Mouse (Mus musculus) embryonic stem cell, embryonic (primary cell): ENCODE measurements around the gene Hcar2.

ENCODE experiments used
- CTCF ChIA-PET, 4 experiments: fragments of 300-600 bp in 2 of 4; fragments of 350-600 bp in 2 of 4; sonication (Branson Sonifier 250); formaldehyde crosslinking; loops; one replicate each; lab custom pipeline; 2022; ENCODE audit warnings: inconsistent platforms in 2 of 4; lab: Charles Lee
- POLR2A ChIA-PET, 4 experiments: fragments of 300-600 bp in 2 of 4; fragments of 350-600 bp in 2 of 4; sonication (Branson Sonifier 250); formaldehyde crosslinking; loops; one replicate each; lab custom pipeline; 2022; ENCODE audit warnings: antibody characterized with exemption in 4 of 4, inconsistent platforms in 1 of 4; lab: Charles Lee

Gene Hcar2

GRCm38 (mm10) chr5:123832309-123832708 lies 33.0 kb downstream of the Hcar2 start:
- ChIA-PET CTCF (interaction anchor here in 1 of 4 experiments (1.1 kb wide), 1 partner anchor 324 kb away, joined by 3 read pairs; no protein-coding TSS in a partner anchor), POLR2A (interaction anchor here in 1 of 4 experiments (1.5 to 1.9 kb wide), 2 partner anchors 8 to 98 kb away, joined by 3 to 5 read pairs; partner anchors contain the start of gene Ccdc62)

- ChIA-PET CTCF (interaction anchor here in 2 of 4 experiments (0.6 to 1.2 kb wide), 2 partner anchors 169 to 576 kb away, joined by 3 read pairs; partner anchors contain the start of gene Wdr66 (in 1 of the 2)), POLR2A (interaction anchor here in 1 of 4 experiments (0.6 to 1.1 kb wide), 2 partner anchors 79 to 547 kb away, joined by 4 read pairs; partner anchors contain the start of gene Rsrc2)
Observed at GRCm38 (mm10) chr5:123827659-123828091, 37.6 kb downstream of the Hcar2 start.

GRCm38 (mm10) chr5:123822706-123823105 lies 42.6 kb downstream of the Hcar2 start:
- ChIA-PET POLR2A (interaction anchor here in 2 of 4 experiments (0.9 to 1.2 kb wide), 2 partner anchors 9 to 12 kb away, joined by 3 read pairs; no protein-coding TSS in a partner anchor), CTCF (interaction anchor here in 1 of 4 experiments (0.6 kb wide), 1 partner anchor 196 kb away, joined by 4 read pairs; no protein-coding TSS in a partner anchor)

DNA sequence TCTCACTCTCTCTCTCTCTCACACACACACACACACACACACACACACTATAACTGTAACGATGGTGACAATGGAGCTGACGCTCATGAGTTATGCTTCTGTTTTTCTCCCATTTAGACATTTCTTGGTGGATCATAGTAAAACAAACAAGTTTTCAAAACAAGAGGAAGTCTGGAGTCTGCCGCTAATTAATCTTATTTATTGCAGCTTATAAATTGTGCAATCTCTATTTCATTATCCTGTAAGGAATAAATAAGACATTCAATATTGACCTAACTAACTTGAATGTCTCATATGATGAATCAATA lies 44.1 kb downstream of the Hcar2 start:
- POLR2A ChIA-PET: interaction anchor here in 2 of 4 experiments (0.7 to 1.5 kb wide), 3 partner anchors 18 to 86 kb away, joined by 3 to 4 read pairs (median 3); partner anchors contain the start of gene Denr (in 1 of the 2)
- CTCF ChIA-PET: interaction anchor here in 1 of 4 experiments (0.6 kb wide), 1 partner anchor 93 kb away, joined by 3 read pairs; no protein-coding TSS in a partner anchor

GRCm38 (mm10) chr5:123820501-123821263 lies 44.6 kb downstream of the Hcar2 start:
- ChIA-PET POLR2A (interaction anchor here in 3 of 4 experiments (0.6 to 2.2 kb wide), 12 partner anchors 11 to 492 kb away, joined by 3 to 9 read pairs (median 4); partner anchors contain the start of genes Denr (in 1 of the 3), Kntc1 (in 1 of the 3) and Rsrc2 (in 1 of the 3)), CTCF (interaction anchor here in 2 of 4 experiments (0.6 to 1.3 kb wide), 2 partner anchors 10 to 94 kb away, joined by 3 to 4 read pairs; no protein-coding TSS in a partner anchor)

DNA sequence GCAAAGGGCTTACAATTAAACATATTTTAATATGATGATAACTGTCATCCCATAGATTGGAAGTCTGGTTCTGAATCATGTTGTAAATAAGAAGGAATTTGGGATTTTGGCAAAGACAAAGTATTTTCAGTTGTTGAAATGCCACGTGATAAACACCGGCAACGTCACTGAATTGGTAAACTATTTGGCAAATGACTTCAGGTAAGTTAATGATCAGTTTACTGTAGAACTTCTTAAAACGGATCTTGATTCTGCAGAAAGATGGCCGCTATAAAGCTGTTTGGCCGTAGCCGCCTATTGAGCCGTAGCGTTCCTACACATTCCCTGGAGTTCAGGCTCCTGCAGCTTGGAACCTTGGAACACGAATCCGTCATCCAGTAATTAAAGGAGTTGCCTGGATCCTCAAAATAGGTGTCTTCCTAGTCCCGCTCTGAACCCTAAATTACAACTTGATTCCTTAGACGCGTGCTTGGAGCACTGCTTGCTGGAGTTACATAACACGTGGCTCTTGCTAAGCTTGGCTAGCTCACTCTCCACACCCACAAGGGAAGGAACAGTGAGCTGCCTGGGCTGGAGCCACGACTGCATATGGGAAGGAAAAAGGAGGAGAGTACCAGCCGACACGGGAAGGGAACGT lies 46.2 kb downstream of the Hcar2 start:
- ChIA-PET POLR2A (interaction anchor here in 2 of 4 experiments (1.2 to 2.2 kb wide), 7 partner anchors 10 to 122 kb away, joined by 4 to 9 read pairs (median 5); partner anchors contain the start of genes Kntc1 (in 1 of the 2) and Rsrc2 (in 1 of the 2)), CTCF (interaction anchor here in 3 of 4 experiments (0.6 to 1.2 kb wide), 3 partner anchors 8 to 340 kb away, joined by 3 to 4 read pairs (median 3); no protein-coding TSS in a partner anchor)

- ChIA-PET POLR2A (interaction anchor here in 1 of 4 experiments (1.2 kb wide), 1 partner anchor 201 kb away, joined by 3 read pairs; no protein-coding TSS in a partner anchor), CTCF (no interaction called here)
Observed at GRCm38 (mm10) chr5:123816891-123817290, 48.4 kb downstream of the Hcar2 start.
